Mouse (Mus musculus) heart, embryonic 12.5 days (tissue): ENCODE results near the gene Faf2. TPM values are rescaled to one million over a fixed set of nuclear protein-coding genes. Genes with fewer than 3 reads are reported as not detected.

Experiments
- microRNA-seq: library from miRNA; unstranded; fragments of <30 nt; microRNA quantifications from one replicate; pipeline ENCODE4, GENCODE M21; 2017
- polyA plus RNA-seq: library from polyadenylated mRNA; unstranded; fragments of >200 nt; fragmentation: Nextera tagmentation; extraction: Ambion mirVana; gene quantifications from 2 replicates; pipeline ENCODE4 v1.2.1, GENCODE M21; 2016

Faf2 gene
- polyA plus RNA-seq, 1 experiment from 2014 or later, result 48.8 TPM

Small RNAs within 50 kb of the gene (microRNA-seq; reads per million reads assigned to microRNA genes)
- not detected for gene Gm24195

Other genes starting within 250 kb of the Faf2 start
- gene Thoc3, start 152.9 kb upstream of the Faf2 start, polyA plus RNA-seq, result 88.2 and 92.4 TPM in 2 replicates
- 6.3 and 6.6 TPM in 2 replicates for gene Simc1, start 118.0 kb upstream of the Faf2 start, polyA plus RNA-seq
- gene 4833439L19Rik, start 56.3 kb upstream of the Faf2 start, polyA plus RNA-seq, result 119 and 131 TPM in 2 replicates
- 19.9 and 23.3 TPM in 2 replicates for gene Arl10, start 46.8 kb upstream of the Faf2 start, polyA plus RNA-seq
- gene Nop16, start 31.7 kb upstream of the Faf2 start, polyA plus RNA-seq, result 55.5 and 60.3 TPM in 2 replicates
- gene Higd2a, start 31.6 kb upstream of the Faf2 start, polyA plus RNA-seq, result 242 and 247 TPM in 2 replicates
- 48.9 and 52.6 TPM in 2 replicates for gene Cltb, start 10.4 kb upstream of the Faf2 start, polyA plus RNA-seq
- 60.4 and 62.7 TPM in 2 replicates for gene Rnf44, start 72.1 kb downstream of the Faf2 start, polyA plus RNA-seq
- gene Cdhr2, start 79.7 kb downstream of the Faf2 start, polyA plus RNA-seq, result 0.04 and 0.18 TPM in 2 replicates
- gene Gprin1, start 128.1 kb downstream of the Faf2 start, polyA plus RNA-seq, result 0.22 and 0.27 TPM in 2 replicates
- 0.18 and 0.37 TPM in 2 replicates for gene Sncb, start 144.8 kb downstream of the Faf2 start, polyA plus RNA-seq
- gene Eif4e1b, start 162.2 kb downstream of the Faf2 start, polyA plus RNA-seq, result not detected in 2 replicates
- 3.1 and 5.8 TPM in 2 replicates for gene Tspan17, start 167.6 kb downstream of the Faf2 start, polyA plus RNA-seq